In the genomic region with DNA sequence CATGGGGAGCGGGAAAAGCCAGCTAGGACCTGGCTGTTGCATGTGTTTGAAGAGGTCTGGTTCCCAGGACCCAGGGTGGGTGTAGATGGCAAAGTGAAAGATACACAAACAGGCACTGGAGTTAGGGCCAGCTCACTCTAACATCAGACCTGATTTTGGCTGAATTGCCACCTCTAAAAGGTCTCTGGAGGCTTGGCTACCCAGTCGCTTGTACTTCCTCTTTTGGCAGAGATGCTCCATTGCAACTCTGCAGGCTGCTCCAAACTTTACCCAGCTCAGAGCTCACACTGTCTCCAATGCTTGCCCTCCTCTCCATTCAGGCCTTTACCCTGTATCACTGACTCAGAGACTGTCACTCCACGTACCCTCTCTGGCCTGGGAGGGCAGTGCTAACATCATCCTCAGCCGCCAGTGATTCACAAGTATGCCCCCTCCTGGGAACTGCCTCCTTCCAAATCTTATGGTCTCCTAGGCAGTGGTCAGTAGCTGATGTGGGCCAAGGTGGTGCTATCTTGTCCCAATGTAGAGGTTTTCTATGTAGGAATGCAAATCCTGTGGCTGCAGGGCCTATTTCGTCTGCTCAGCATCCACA, we compare ENCODE assay signal across 22 mouse cellular contexts. TPM values are rescaled to one million over a fixed set of nuclear protein-coding genes. Genes with fewer than 3 reads are reported as not detected.
A peak's percentile ranks its signal among the peaks of the same experiment; 100 is the strongest.
DNase-seq lines count a peak whose midpoint lies in the region; ATAC-seq and TF ChIP-seq lines count a peak whose summit lies in the region.
"Had no signal": no experiment of that assay in that cellular context is flagged by ENCODE, and none has a peak within 500 bp of the region (broad histone marks: within the 10 kb centered on the region; RNA-seq: fewer than 3 reads in every experiment).

No protein-coding gene starts in this region.

- no peaks in the 10 kb centered on the region for H3K9me3 ChIP-seq in forebrain, embryonic 12.5 days
- H3K9me3 ChIP-seq in forebrain, postnatal 0 days (ENCODE audit: low read length) = no peaks in the 10 kb centered on the region
- no peaks in the 10 kb centered on the region for H3K9me3 ChIP-seq in midbrain, embryonic 10.5 days (replicated peaks)
- no peaks in the 10 kb centered on the region for H3K9me3 ChIP-seq in midbrain, embryonic 16.5 days (replicated peaks; ENCODE audit: control insufficient read depth, low read length, poor library complexity, severe bottlenecking)
- no peaks in the 10 kb centered on the region for H3K9me3 ChIP-seq in CH12.LX (replicated peaks; ENCODE audit: low read length)
- no peaks in the 10 kb centered on the region for H3K9me3 ChIP-seq in limb, embryonic 12.5 days
- H3K9me3 ChIP-seq: intestine, embryonic 15.5 days; kidney, embryonic 15.5 days; neural tube, embryonic 15.5 days had no signal

- no peak for DNase-seq in forebrain, postnatal 0 days
- no peak for DNase-seq in midbrain, embryonic 10.5 days (ENCODE audit: low spot score)
- DNase-seq in CH12.LX (ENCODE audit: extremely low read depth) (peak; percentile 69), MN1 (ENCODE audit: low spot score) (no peak)
- DNase-seq in kidney, postnatal 36 days = no peak
- DNase-seq: cerebellum, postnatal 10 days; heart, adult 11 months; lung, adult 18-20 months; right cerebral cortex, adult 18-20 months; thymus, postnatal 36 days had no signal

- H3K27ac ChIP-seq in forebrain, embryonic 12.5 days = 0 out of 2 replicates have a peak overlapping the region, but pooled peaks have one; percentile 3
- no peak overlapping the region for H3K27ac ChIP-seq in forebrain, postnatal 0 days (ENCODE audit: low read depth, low read length)
- 0 out of 2 replicates have a peak overlapping the region, but pooled peaks have one; percentile 24 for H3K27ac ChIP-seq in midbrain, embryonic 10.5 days (replicated peaks)
- H3K27ac ChIP-seq in midbrain, embryonic 16.5 days (ENCODE audit: low read length) = no peak overlapping the region
- no peak overlapping the region for H3K27ac ChIP-seq in CH12.LX (ENCODE audit: insufficient read depth, low read depth)
- H3K27ac ChIP-seq in limb, embryonic 12.5 days = peak overlapping the region; percentile 50; the same call in 1 of the 2 replicates
- H3K27ac ChIP-seq: intestine, embryonic 15.5 days; kidney, embryonic 15.5 days; left cerebral cortex, adult 2 months; macrophage; neural tube, embryonic 15.5 days had no signal

- in situ Hi-C loops in CH12.LX (cut with MboI; ENCODE audit: low pct_ligation_motif_present, low pct_unique_long_range_greater_than_20kb, low sequenced_read_pairs) = no loop called here

- no peak overlapping the region for H3K4me2 ChIP-seq in forebrain, embryonic 12.5 days
- H3K4me2 ChIP-seq in forebrain, postnatal 0 days (ENCODE audit: low read depth) = no peak overlapping the region
- H3K4me2 ChIP-seq in midbrain, embryonic 16.5 days (ENCODE audit: low read length) = no peak overlapping the region
- no peak overlapping the region for H3K4me2 ChIP-seq in CH12.LX (ENCODE audit: insufficient read depth, low read depth, poor library complexity, severe bottlenecking)
- H3K4me2 ChIP-seq in limb, embryonic 12.5 days = no peak overlapping the region
- H3K4me2 ChIP-seq: intestine, embryonic 15.5 days; kidney, embryonic 15.5 days; neural tube, embryonic 15.5 days had no signal

- H3K27me3 ChIP-seq in forebrain, embryonic 12.5 days = no peaks in the 10 kb centered on the region
- H3K27me3 ChIP-seq in forebrain, postnatal 0 days (ENCODE audit: insufficient read depth, low read length) = no peaks in the 10 kb centered on the region
- H3K27me3 ChIP-seq in midbrain, embryonic 10.5 days (ENCODE audit: low read depth, poor library complexity, severe bottlenecking) = no peaks in the 10 kb centered on the region
- H3K27me3 ChIP-seq in midbrain, embryonic 16.5 days (ENCODE audit: control insufficient read depth, insufficient read depth, low read depth, low read length) = no peaks in the 10 kb centered on the region
- H3K27me3 ChIP-seq in CH12.LX (replicated peaks) = no peaks in the 10 kb centered on the region
- H3K27me3 ChIP-seq in limb, embryonic 12.5 days = no peaks in the 10 kb centered on the region
- H3K27me3 ChIP-seq: intestine, embryonic 15.5 days; kidney, embryonic 15.5 days; neural tube, embryonic 15.5 days had no signal

- peaks cover 43% of the 10 kb centered on the region for H3K36me3 ChIP-seq in forebrain, embryonic 12.5 days (replicated peaks)
- peaks cover 33% of the 10 kb centered on the region for H3K36me3 ChIP-seq in forebrain, postnatal 0 days (ENCODE audit: insufficient read depth)
- peaks cover 58% of the 10 kb centered on the region for H3K36me3 ChIP-seq in midbrain, embryonic 10.5 days
- peaks cover 4% of the 10 kb centered on the region; the same call in 1 of the 2 replicates for H3K36me3 ChIP-seq in midbrain, embryonic 16.5 days (ENCODE audit: control insufficient read depth, insufficient read depth, low read length)
- peaks cover 27 to 58% of the 10 kb centered on the region in 2 experiments for H3K36me3 ChIP-seq in CH12.LX (replicated peaks in 1 of 2; ENCODE audit: control insufficient read depth in 1 of 2, insufficient read depth in 1 of 2, low read length in 1 of 2)
- peaks cover 61% of the 10 kb centered on the region for H3K36me3 ChIP-seq in limb, embryonic 12.5 days

- peaks cover 3% of the 10 kb centered on the region; the same call in 1 of the 2 replicates for H3K4me1 ChIP-seq in forebrain, embryonic 12.5 days
- H3K4me1 ChIP-seq in forebrain, postnatal 0 days (ENCODE audit: insufficient read depth) = no peaks in the 10 kb centered on the region
- H3K4me1 ChIP-seq in midbrain, embryonic 10.5 days = peaks cover 13% of the 10 kb centered on the region; the same call in 1 of the 2 replicates
- no peaks in the 10 kb centered on the region for H3K4me1 ChIP-seq in midbrain, embryonic 16.5 days (ENCODE audit: control insufficient read depth, insufficient read depth, low read length)
- H3K4me1 ChIP-seq in CH12.LX (ENCODE audit: control insufficient read depth in 1 of 2, insufficient read depth in 2 of 2) = peaks cover 9 to 49% of the 10 kb centered on the region in 2 experiments
- H3K4me1 ChIP-seq in limb, embryonic 12.5 days (replicated peaks) = no peaks in the 10 kb centered on the region
- H3K4me1 ChIP-seq: intestine, embryonic 15.5 days; kidney, embryonic 15.5 days had no signal

- TF ChIP-seq RAD21 in CH12.LX (IDR thresholded peaks at IDR 0.05; ENCODE audit: low read depth, low read length) = no peak; the same call in 1 of the 2 replicates

- H3K4me3 ChIP-seq in forebrain, embryonic 12.5 days (replicated peaks) = no peak overlapping the region
- no peak overlapping the region for H3K4me3 ChIP-seq in forebrain, postnatal 0 days (ENCODE audit: low read depth, low read length)
- H3K4me3 ChIP-seq in midbrain, embryonic 10.5 days = no peak overlapping the region
- no peak overlapping the region for H3K4me3 ChIP-seq in midbrain, embryonic 16.5 days (ENCODE audit: low read depth, low read length)
- H3K4me3 ChIP-seq in CH12.LX (replicated peaks in 1 of 3; ENCODE audit: low read depth in 2 of 3, low read length in 2 of 3, poor library complexity in 1 of 3) = no peak overlapping the region
- no peak overlapping the region for H3K4me3 ChIP-seq in limb, embryonic 12.5 days (replicated peaks)
- H3K4me3 ChIP-seq: intestine, embryonic 15.5 days; kidney, embryonic 15.5 days; layer of hippocampus, adult 2 months; left cerebral cortex, adult 2 months; neural tube, embryonic 15.5 days had no signal

- dilution Hi-C loops in CH12.LX (cut with MboI; ENCODE audit: extremely low pct_ligation_motif_present, extremely low pct_unique_long_range_greater_than_20kb, low sequenced_read_pairs) = no loop called here

- H3K79me2 ChIP-seq in CH12.LX (replicated peaks; ENCODE audit: control insufficient read depth, extremely low read depth, insufficient read depth, poor library complexity, severe bottlenecking) = no peaks in the 10 kb centered on the region

- no peak for ATAC-seq in forebrain, embryonic 12.5 days (ENCODE audit: low FRiP score)
- no peak for ATAC-seq in forebrain, postnatal 0 days
- no peak for ATAC-seq in midbrain, embryonic 16.5 days
- ATAC-seq in limb, embryonic 12.5 days (ENCODE audit: insufficient number of reproducible peaks, insufficient read depth, low FRiP score, low TSS enrichment, low read depth) = no peak
- ATAC-seq: intestine, embryonic 15.5 days had no signal

- no peak for TF ChIP-seq EP300 in CH12.LX (IDR thresholded peaks at IDR 0.05; ENCODE audit: low read length)

- 54% methylated on average over 5 of the region's 5 CpGs for WGBS in forebrain, embryonic 12.5 days
- 42% methylated on average over 5 of the region's 5 CpGs for WGBS in forebrain, postnatal 0 days
- 45% methylated on average over 5 of the region's 5 CpGs for WGBS in midbrain, embryonic 10.5 days
- 46% methylated on average over 5 of the region's 5 CpGs for WGBS in midbrain, embryonic 16.5 days
- 46% methylated on average over 5 of the region's 5 CpGs for WGBS in limb, embryonic 12.5 days

- TF ChIP-seq POLR2A in CH12.LX (IDR thresholded peaks at IDR 0.05; ENCODE audit: low read depth, low read length) = no peak

- H3K9ac ChIP-seq in forebrain, embryonic 12.5 days = no peak overlapping the region
- H3K9ac ChIP-seq in forebrain, postnatal 0 days = no peak overlapping the region
- no peak overlapping the region for H3K9ac ChIP-seq in midbrain, embryonic 16.5 days (ENCODE audit: low read depth, low read length)
- H3K9ac ChIP-seq in CH12.LX (ENCODE audit: insufficient read depth, low read depth) = no peak overlapping the region
- no peak overlapping the region for H3K9ac ChIP-seq in limb, embryonic 12.5 days (replicated peaks)
- H3K9ac ChIP-seq: intestine, embryonic 15.5 days; kidney, embryonic 15.5 days; neural tube, embryonic 15.5 days had no signal

- TF ChIP-seq CTCF in forebrain, postnatal 0 days (IDR thresholded peaks at IDR 0.05; ENCODE audit: low read depth) = no peak
- TF ChIP-seq CTCF in CH12.LX (conservative IDR thresholded peaks at IDR 0.05 in 1 of 2, IDR thresholded peaks at IDR 0.05 in 1 of 2; ENCODE audit: low read depth in 2 of 2, low read length in 2 of 2) = no peak

RNA-seq across cellular contexts. Expression of a gene that starts 13.6 kb away (rescaled TPM):
- polyA plus RNA-seq in forebrain, embryonic 12.5 days (2016; fragmentation: Nextera tagmentation; extraction: Ambion mirVana) = 81.5 and 83.2 TPM in 2 replicates
- total RNA-seq in forebrain, postnatal 0 days (2014; rRNA removed) = 43.8 and 48.5 TPM in 2 replicates
- 73.3 and 80.4 TPM in 2 replicates for polyA plus RNA-seq in forebrain, postnatal 0 days (2015; fragmentation: Nextera tagmentation; extraction: Ambion mirVana)
- 122 and 123 TPM in 2 replicates for polyA plus RNA-seq in midbrain, embryonic 10.5 days (2016; fragmentation: Nextera tagmentation; extraction: Ambion mirVana)
- polyA plus RNA-seq in midbrain, embryonic 16.5 days (2015; fragmentation: Nextera tagmentation; extraction: Ambion mirVana) = 74.1 and 77.3 TPM in 2 replicates
- 53.5 and 60.0 TPM in 2 replicates for total RNA-seq in CH12.LX (2012; rRNA removed)
- 45.1 and 53.6 TPM in 2 replicates for total RNA-seq in CH12.LX (2014; rRNA removed)
- 85.2 and 123 TPM in 2 replicates for polyA plus RNA-seq in CH12.LX (2012; ENCODE audit: insufficient read length, low read depth)
- 97.8 and 102 TPM in 2 replicates for polyA plus RNA-seq in limb, embryonic 12.5 days (2016; fragmentation: Nextera tagmentation; extraction: Ambion mirVana)

RNA-seq across cellular contexts. Expression of a gene that starts 13.7 kb away (rescaled TPM):
- polyA plus RNA-seq in forebrain, embryonic 12.5 days (2016; fragmentation: Nextera tagmentation; extraction: Ambion mirVana) = 6.0 and 7.0 TPM in 2 replicates
- total RNA-seq in forebrain, postnatal 0 days (2014; rRNA removed) = 2.8 and 4.6 TPM in 2 replicates
- 4.0 and 4.5 TPM in 2 replicates for polyA plus RNA-seq in forebrain, postnatal 0 days (2015; fragmentation: Nextera tagmentation; extraction: Ambion mirVana)
- 7.6 and 9.9 TPM in 2 replicates for polyA plus RNA-seq in midbrain, embryonic 10.5 days (2016; fragmentation: Nextera tagmentation; extraction: Ambion mirVana)
- 4.1 and 7.2 TPM in 2 replicates for polyA plus RNA-seq in midbrain, embryonic 16.5 days (2015; fragmentation: Nextera tagmentation; extraction: Ambion mirVana)
- total RNA-seq in CH12.LX (2012; rRNA removed) = 14.0 and 16.4 TPM in 2 replicates
- total RNA-seq in CH12.LX (2014; rRNA removed) = 22.7 and 23.4 TPM in 2 replicates
- 19.3 and 24.9 TPM in 2 replicates for polyA plus RNA-seq in CH12.LX (2012; ENCODE audit: insufficient read length, low read depth)
- 4.6 and 7.1 TPM in 2 replicates for polyA plus RNA-seq in limb, embryonic 12.5 days (2016; fragmentation: Nextera tagmentation; extraction: Ambion mirVana)

RNA-seq across cellular contexts. Expression of a gene that starts 43.6 kb away (rescaled TPM):
- not detected in 2 replicates for polyA plus RNA-seq in forebrain, embryonic 12.5 days (2016; fragmentation: Nextera tagmentation; extraction: Ambion mirVana)
- total RNA-seq in forebrain, postnatal 0 days (2014; rRNA removed) = not detected in 2 replicates
- polyA plus RNA-seq in forebrain, postnatal 0 days (2015; fragmentation: Nextera tagmentation; extraction: Ambion mirVana) = 0.09 TPM in 1 of 2 replicates, not detected in the other
- polyA plus RNA-seq in midbrain, embryonic 10.5 days (2016; fragmentation: Nextera tagmentation; extraction: Ambion mirVana) = 0.11 and 0.22 TPM in 2 replicates
- polyA plus RNA-seq in midbrain, embryonic 16.5 days (2015; fragmentation: Nextera tagmentation; extraction: Ambion mirVana) = not detected in 2 replicates
- 9.9 and 13.4 TPM in 2 replicates for total RNA-seq in CH12.LX (2012; rRNA removed)
- total RNA-seq in CH12.LX (2014; rRNA removed) = 6.6 and 6.9 TPM in 2 replicates
- 14.7 and 16.9 TPM in 2 replicates for polyA plus RNA-seq in CH12.LX (2012; ENCODE audit: insufficient read length, low read depth)
- not detected in 2 replicates for polyA plus RNA-seq in limb, embryonic 12.5 days (2016; fragmentation: Nextera tagmentation; extraction: Ambion mirVana)
- total RNA-seq: layer of hippocampus, adult 2 months; left cerebral cortex, adult 2 months had no signal
- polyA plus RNA-seq: heart, embryonic 16.5 days; intestine, embryonic 15.5 days; macrophage; neural tube, embryonic 15.5 days; spleen, adult 2 months; testis, adult 2 months had no signal

Comparison
In these comparisons a context has a peak if more than half of its experiments do, and no peak if none do; other contexts are left out.
1. H3K27ac ChIP-seq: peak in forebrain, embryonic 12.5 days (single experiment), midbrain, embryonic 10.5 days (single experiment) and limb, embryonic 12.5 days (single experiment); none in forebrain, postnatal 0 days (single experiment), midbrain, embryonic 16.5 days (single experiment) and CH12.LX (single experiment).
2. RNA of a gene that starts 43.6 kb away (polyA plus RNA-seq): 14.7 to 16.9 TPM in CH12.LX; 0.11 to 0.22 TPM in midbrain, embryonic 10.5 days, not detected in limb, embryonic 12.5 days, not detected in forebrain, embryonic 12.5 days, 0.09 TPM in forebrain, postnatal 0 days and not detected in midbrain, embryonic 16.5 days; every median in the first group is over 10 times any median in the second.